Mouse (Mus musculus) thymus, postnatal 14 days (tissue): ENCODE measurements around the gene Slc1a2.
A peak's percentile ranks its signal among the peaks of the same experiment; 100 is the strongest.

Experiments used
- DNase-seq: peaks from one replicate; pipeline ENCODE4 v3.0.0; 2021

The Slc1a2 gene

GRCm38 (mm10) chr2:102771304-102771703 is 112.8 kb downstream of the Slc1a2 start:
- no peak for DNase-seq

- no peak for DNase-seq
These were observed 113.8 kb downstream of the Slc1a2 start for GRCm38 (mm10) chr2:102772276-102772675.

GRCm38 (mm10) chr2:102774700-102775099 is 116.2 kb downstream of the Slc1a2 start:
- DNase-seq: no peak

GRCm38 (mm10) chr2:102775561-102775960 is 117.1 kb downstream of the Slc1a2 start:
- no peak for DNase-seq

- DNase-seq: no peak
These were observed 119.7 kb downstream of the Slc1a2 start for GRCm38 (mm10) chr2:102778208-102778607.

- no peak for DNase-seq
These were observed 124.3 kb downstream of the Slc1a2 start for GRCm38 (mm10) chr2:102782751-102783150.

GRCm38 (mm10) chr2:102785696-102786095 is 127.2 kb downstream of the Slc1a2 start:
- DNase-seq: no peak

- no peak for DNase-seq
These were observed 133.2 kb downstream of the Slc1a2 start for GRCm38 (mm10) chr2:102791641-102792040.

GRCm38 (mm10) chr2:102792804-102793203 is 134.3 kb downstream of the Slc1a2 start:
- no peak for DNase-seq

- DNase-seq: no peak
These were observed 136.6 kb downstream of the Slc1a2 start for GRCm38 (mm10) chr2:102795034-102795433.

GRCm38 (mm10) chr2:102798149-102798548 is 139.7 kb downstream of the Slc1a2 start:
- DNase-seq: no peak

- DNase-seq: no peak
These were observed 143.4 kb downstream of the Slc1a2 start for GRCm38 (mm10) chr2:102801899-102802298.

- DNase-seq: peak; percentile 41
These were observed 145.7 kb downstream of the Slc1a2 start for GRCm38 (mm10) chr2:102804109-102804508.

GRCm38 (mm10) chr2:102805283-102805682 is 146.8 kb downstream of the Slc1a2 start:
- DNase-seq: no peak

GRCm38 (mm10) chr2:102805761-102806496 is 147.5 kb downstream of the Slc1a2 start:
- no peak for DNase-seq

GRCm38 (mm10) chr2:102807633-102808032 is 149.2 kb downstream of the Slc1a2 start:
- no peak for DNase-seq

- no peak for DNase-seq
These were observed 151.0 kb downstream of the Slc1a2 start for GRCm38 (mm10) chr2:102809436-102809835.

- no peak for DNase-seq
These were observed 154.3 kb downstream of the Slc1a2 start for GRCm38 (mm10) chr2:102812756-102813155.

- no peak for DNase-seq
These were observed 156.9 kb downstream of the Slc1a2 start for GRCm38 (mm10) chr2:102815289-102815809.

- no peak for DNase-seq
These were observed 161.8 kb downstream of the Slc1a2 start for GRCm38 (mm10) chr2:102820225-102820711.

- no peak for DNase-seq
These were observed 162.3 kb downstream of the Slc1a2 start for GRCm38 (mm10) chr2:102820790-102821189.

- no peak for DNase-seq
These were observed 163.6 kb downstream of the Slc1a2 start for GRCm38 (mm10) chr2:102822036-102822435.

- DNase-seq: no peak
These were observed 167.6 kb downstream of the Slc1a2 start for GRCm38 (mm10) chr2:102825961-102826633.

- DNase-seq: no peak
These were observed 169.4 kb downstream of the Slc1a2 start for GRCm38 (mm10) chr2:102827841-102828240.
